Mouse (Mus musculus): ENCODE results near the gene Angel1. TPM values are rescaled to one million over a fixed set of nuclear protein-coding genes. Genes with fewer than 3 reads are reported as not detected.

The Angel1 gene
- total and polyA plus RNA-seq, 3 experiments: 2.7 to 6.1 (median 3.5) TPM

GRCm38 (mm10) chr12:86680591-86681193 lies 45.6 kb downstream of the Angel1 start:
- H3K9ac ChIP-seq (ENCODE audit: low read depth, low read length): peak overlapping the region; percentile 68
- intact Hi-C loops (cut with DNase I): no loop called here

GRCm38 (mm10) chr12:86679991-86680491 lies 46.2 kb downstream of the Angel1 start:
- Histone ChIP-seq H3K27me3 (ENCODE audit: control insufficient read depth, insufficient read depth, low read length) (no peaks in the 10 kb centered on the region), H3K79me2 (replicated peaks; ENCODE audit: control insufficient read depth, insufficient read depth, low read length) (no peaks in the 10 kb centered on the region), H3K4me1 (ENCODE audit: control insufficient read depth, insufficient read depth, low read length) (peaks cover 14% of the 10 kb centered on the region), H3K4me3 (peak overlapping the region; percentile 96), H3K9ac (ENCODE audit: low read depth, low read length) (peak overlapping the region; percentile 68), H3K27ac (peak overlapping the region; percentile 91), H3K36me3 (ENCODE audit: control insufficient read depth, insufficient read depth, low read length) (no peaks in the 10 kb centered on the region)
- TF ChIP-seq POLR2A (IDR thresholded peaks at IDR 0.05; ENCODE audit: insufficient read depth, low read depth, low read length): no peak
- TF ChIP-seq CTCF (IDR thresholded peaks at IDR 0.05): no peak
- no peak for TF ChIP-seq EP300 (IDR thresholded peaks at IDR 0.05; ENCODE audit: insufficient read depth, low read depth, low read length)
- intact Hi-C loops (cut with DNase I): no loop called here
- 18% methylated on average over 12 of the region's 12 CpGs for WGBS
- DNase-seq: no peak

More at GRCm38 (mm10) chr12:86680591-86681193, 45.6 kb downstream of the Angel1 start:
- peak overlapping the region; percentile 96 for H3K4me3 ChIP-seq
- H3K36me3 ChIP-seq (ENCODE audit: control insufficient read depth, insufficient read depth, low read length): no peaks in the 10 kb centered on the region
- no peak for DNase-seq
- TF ChIP-seq CTCF (IDR thresholded peaks at IDR 0.05) (peak; percentile 21; the same call in 1 of the 2 replicates), POLR2A (IDR thresholded peaks at IDR 0.05; ENCODE audit: insufficient read depth, low read depth, low read length) (no peak)
- H3K27ac ChIP-seq: peak overlapping the region; percentile 91
- no peaks in the 10 kb centered on the region for H3K27me3 ChIP-seq (ENCODE audit: control insufficient read depth, insufficient read depth, low read length)
- WGBS: 18% methylated on average over 11 of the region's 11 CpGs
- no peaks in the 10 kb centered on the region for H3K79me2 ChIP-seq (replicated peaks; ENCODE audit: control insufficient read depth, insufficient read depth, low read length)
- peaks cover 14% of the 10 kb centered on the region for H3K4me1 ChIP-seq (ENCODE audit: control insufficient read depth, insufficient read depth, low read length)

- H3K4me1 ChIP-seq (ENCODE audit: control insufficient read depth, insufficient read depth, low read length): peaks cover 14% of the 10 kb centered on the region
- H3K9ac ChIP-seq (ENCODE audit: low read depth, low read length): peak overlapping the region; percentile 92
- no peaks in the 10 kb centered on the region for H3K79me2 ChIP-seq (replicated peaks; ENCODE audit: control insufficient read depth, insufficient read depth, low read length)
- peak overlapping the region; percentile 96 for H3K4me3 ChIP-seq
- H3K36me3 ChIP-seq (ENCODE audit: control insufficient read depth, insufficient read depth, low read length): no peaks in the 10 kb centered on the region
- DNase-seq: no peak
- TF ChIP-seq POLR2A (IDR thresholded peaks at IDR 0.05; ENCODE audit: insufficient read depth, low read depth, low read length) (no peak), CTCF (IDR thresholded peaks at IDR 0.05) (no peak), EP300 (IDR thresholded peaks at IDR 0.05; ENCODE audit: insufficient read depth, low read depth, low read length) (no peak)
- WGBS: 7% methylated on average over 9 of the region's 9 CpGs
- no peaks in the 10 kb centered on the region for H3K27me3 ChIP-seq (ENCODE audit: control insufficient read depth, insufficient read depth, low read length)
- intact Hi-C loops (cut with DNase I): no loop called here
- peak overlapping the region; percentile 91 for H3K27ac ChIP-seq
Observed at GRCm38 (mm10) chr12:86679546-86679930, 46.7 kb downstream of the Angel1 start.

GRCm38 (mm10) chr12:86678591-86679545 lies 47.4 kb downstream of the Angel1 start, which contains the start of gene Vash1:
Gene Vash1, plus strand, starts transcription at chr12:86678700.
- Histone ChIP-seq H3K27ac (peak within 1 kb of the TSS; percentile 91), H3K4me1 (ENCODE audit: control insufficient read depth, insufficient read depth, low read length) (peaks cover 12% of the 10 kb centered on the region), H3K9ac (ENCODE audit: low read depth, low read length) (peak within 1 kb of the TSS; percentile 92), H3K27me3 (ENCODE audit: control insufficient read depth, insufficient read depth, low read length) (no peaks in the 10 kb centered on the region), H3K79me2 (replicated peaks; ENCODE audit: control insufficient read depth, insufficient read depth, low read length) (no peaks in the 10 kb centered on the region), H3K4me3 (peak within 1 kb of the TSS; percentile 96), H3K36me3 (ENCODE audit: control insufficient read depth, insufficient read depth, low read length) (no peaks in the 10 kb centered on the region)
- TF ChIP-seq CTCF (IDR thresholded peaks at IDR 0.05): no peak
- TF ChIP-seq POLR2A (IDR thresholded peaks at IDR 0.05; ENCODE audit: insufficient read depth, low read depth, low read length): 0 out of 2 replicates have a peak, but pooled peaks have one; percentile 29
- peak; percentile 81 to 86 for DNase-seq
- WGBS: under 1% methylated on average over 86 of the region's 94 CpGs
- intact Hi-C loops (cut with DNase I): no loop called here

- no peaks in the 10 kb centered on the region for H3K27me3 ChIP-seq (ENCODE audit: control insufficient read depth, insufficient read depth, low read length)
- H3K27ac ChIP-seq: no peak overlapping the region
- 70% methylated on average over 5 of the region's 5 CpGs for WGBS
- intact Hi-C loops (cut with DNase I): no loop called here
- H3K4me3 ChIP-seq: no peak overlapping the region
- no peak overlapping the region for H3K9ac ChIP-seq (ENCODE audit: low read depth, low read length)
- no peak for TF ChIP-seq EP300 (IDR thresholded peaks at IDR 0.05; ENCODE audit: insufficient read depth, low read depth, low read length)
- TF ChIP-seq CTCF (IDR thresholded peaks at IDR 0.05): no peak
- no peak for TF ChIP-seq POLR2A (IDR thresholded peaks at IDR 0.05; ENCODE audit: insufficient read depth, low read depth, low read length)
- no peak for DNase-seq
- H3K4me1 ChIP-seq (ENCODE audit: control insufficient read depth, insufficient read depth, low read length): no peaks in the 10 kb centered on the region
- H3K79me2 ChIP-seq (replicated peaks; ENCODE audit: control insufficient read depth, insufficient read depth, low read length): no peaks in the 10 kb centered on the region
- H3K36me3 ChIP-seq (ENCODE audit: control insufficient read depth, insufficient read depth, low read length): no peaks in the 10 kb centered on the region
Observed at GRCm38 (mm10) chr12:86672507-86672906, 53.8 kb downstream of the Angel1 start.

Data from heart, adult 2 months (tissue).